8 mouse cellular contexts compared by ENCODE assay signal in genomic region chr2:57616525-57617225, GRCm38 (mm10).
A peak's percentile ranks its signal among the peaks of the same experiment; 100 is the strongest.
DNase-seq lines count a peak whose midpoint lies in the region; ATAC-seq lines count a peak whose summit lies in the region.

No protein-coding gene starts in this region.

- H3K4me1 ChIP-seq in heart, embryonic 15.5 days (replicated peaks) = no peaks in the 10 kb centered on the region
- H3K4me1 ChIP-seq in intestine, embryonic 14.5 days (replicated peaks; ENCODE audit: control insufficient read depth, insufficient read depth, low read length) = no peaks in the 10 kb centered on the region
- no peaks in the 10 kb centered on the region for H3K4me1 ChIP-seq in megakaryocyte, embryonic 14.5 days

- ATAC-seq in heart, embryonic 15.5 days (replicated peaks; ENCODE audit: insufficient number of reproducible peaks, insufficient read depth, low FRiP score, low read depth) = no peak
- no peak for ATAC-seq in intestine, embryonic 14.5 days (replicated peaks; ENCODE audit: low FRiP score, low TSS enrichment, low read depth)
- no peak for ATAC-seq in frontal cortex, adult (ENCODE audit: low TSS enrichment)

- peak overlapping the region; percentile 49 for H3K4me3 ChIP-seq in heart, embryonic 15.5 days
- H3K4me3 ChIP-seq in intestine, embryonic 14.5 days (ENCODE audit: low read depth, low read length) = peak overlapping the region; percentile 33
- peak overlapping the region; percentile 54 for H3K4me3 ChIP-seq in megakaryocyte, embryonic 14.5 days (replicated peaks)

- H3K27ac ChIP-seq in heart, embryonic 15.5 days = no peak overlapping the region
- no peak overlapping the region for H3K27ac ChIP-seq in intestine, embryonic 14.5 days (ENCODE audit: low read depth)

- H3K9me3 ChIP-seq in heart, embryonic 15.5 days (replicated peaks) = no peaks in the 10 kb centered on the region
- H3K9me3 ChIP-seq in intestine, embryonic 14.5 days (ENCODE audit: control insufficient read depth, low read length) = no peaks in the 10 kb centered on the region
- H3K9me3 ChIP-seq in megakaryocyte, embryonic 14.5 days = no peaks in the 10 kb centered on the region

- H3K4me2 ChIP-seq in heart, embryonic 15.5 days = peak overlapping the region; percentile 73
- H3K4me2 ChIP-seq in intestine, embryonic 14.5 days (ENCODE audit: low read length) = peak overlapping the region; percentile 70

- no peaks in the 10 kb centered on the region for H3K36me3 ChIP-seq in heart, embryonic 15.5 days
- no peaks in the 10 kb centered on the region for H3K36me3 ChIP-seq in intestine, embryonic 14.5 days (ENCODE audit: control insufficient read depth, insufficient read depth, low read length)
- H3K36me3 ChIP-seq in megakaryocyte, embryonic 14.5 days (replicated peaks; ENCODE audit: low read length) = no peaks in the 10 kb centered on the region

- WGBS in heart, embryonic 15.5 days = 2% methylated on average over 19 of the region's 19 CpGs
- 4% methylated on average over 19 of the region's 19 CpGs for WGBS in intestine, embryonic 14.5 days

- peak overlapping the region; percentile 32; the same call in 1 of the 2 replicates for H3K9ac ChIP-seq in heart, embryonic 15.5 days
- H3K9ac ChIP-seq in intestine, embryonic 14.5 days (ENCODE audit: low read length) = peak overlapping the region; percentile 40; the same call in 1 of the 2 replicates

- H3K27me3 ChIP-seq in heart, embryonic 15.5 days = no peaks in the 10 kb centered on the region
- H3K27me3 ChIP-seq in intestine, embryonic 14.5 days (replicated peaks; ENCODE audit: control insufficient read depth, insufficient read depth, low read length) = no peaks in the 10 kb centered on the region
- H3K27me3 ChIP-seq in megakaryocyte, embryonic 14.5 days (replicated peaks) = no peaks in the 10 kb centered on the region

- no peak for DNase-seq in heart, postnatal 14 days
- DNase-seq in embryo, embryonic 10.5 days (ENCODE audit: low spot score) = peak; percentile 43
- DNase-seq in intestine, embryonic 14.5 days (ENCODE audit: low spot score) = peak; percentile 64
- DNase-seq in frontal cortex, postnatal 14 days (ENCODE audit: low spot score in 2 of 2) = no peak
- DNase-seq in gastrocnemius, postnatal 36 days = no peak

- intact Hi-C loops in heart, postnatal 14 days (cut with DNase I) = no loop called here
- intact Hi-C loops in gastrocnemius, postnatal 36 days (cut with DNase I) = no loop called here

Comparison
In these comparisons a context has a peak if more than half of its experiments do, and no peak if none do; other contexts are left out.
1. DNase-seq: peak in embryo, embryonic 10.5 days (single experiment) and intestine, embryonic 14.5 days (single experiment); none in heart, postnatal 14 days (0 of 2), frontal cortex, postnatal 14 days (0 of 2) and gastrocnemius, postnatal 36 days (0 of 2).
2. Peak in every context shown above with its lines, with median percentiles within 50 percentile points of each other: H3K4me3 ChIP-seq.